Mouse (Mus musculus): ENCODE data around the gene Dgkd.

DNA sequence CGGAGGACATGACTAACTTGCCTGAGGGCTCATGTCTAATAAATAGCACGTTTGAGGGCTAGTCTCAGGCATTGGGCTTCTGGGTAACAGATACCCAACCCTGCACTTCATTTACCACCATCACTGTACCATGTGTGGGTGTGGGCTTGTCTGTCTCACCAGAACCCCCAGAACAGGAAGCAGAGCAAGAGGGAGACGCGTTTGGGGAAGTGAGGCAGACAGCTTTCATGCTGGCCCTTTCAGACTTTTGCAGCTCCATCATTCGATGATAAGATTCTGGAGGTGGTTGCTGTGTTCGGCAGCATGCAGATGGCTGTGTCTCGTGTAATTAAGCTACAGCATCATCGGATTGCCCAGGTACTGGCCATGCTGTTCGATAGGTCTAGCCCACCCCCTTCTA lies 82.0 kb downstream of the Dgkd start:
- TF ChIP-seq CTCF (IDR thresholded peaks at IDR 0.05; ENCODE audit: extremely low read depth, insufficient read length, insufficient replicate concordance, low read depth, low read length): no peak
- no peak for TF ChIP-seq POLR2A (IDR thresholded peaks at IDR 0.05; ENCODE audit: low read depth, low read length)

Data from small intestine, adult 2 months (tissue).